Mouse (Mus musculus) ES-Bruce4 (cell line): ENCODE measurements around the gene Arhgef2. TPM values are rescaled to one million over a fixed set of nuclear protein-coding genes. Genes with fewer than 3 reads are reported as not detected.

Experiments used
- H3K27ac ChIP-seq: 2 replicates; pipeline ENCODE4 v1.5.1; 2012; ENCODE audit warnings: low read length, inconsistent platforms; ENCODE audit not compliant: insufficient read depth
- H3K27me3 ChIP-seq: 2 replicates; pipeline ENCODE4 v1.6.1; 2012; ENCODE audit warnings: mild to moderate bottlenecking, low read length, inconsistent platforms; ENCODE audit not compliant: control insufficient read depth, poor library complexity, insufficient read depth, severe bottlenecking
- H3K36me3 ChIP-seq: 2 replicates; pipeline ENCODE4 v1.6.1; 2012; ENCODE audit warnings: inconsistent platforms, mild to moderate bottlenecking, low read length, moderate library complexity; ENCODE audit not compliant: control insufficient read depth, poor library complexity, insufficient read depth, severe bottlenecking
- H3K4me1 ChIP-seq: one replicate; pipeline ENCODE4 v1.8.1; 2011; ENCODE audit warnings: low read length; ENCODE audit not compliant: control insufficient read depth, insufficient read depth
- H3K4me3 ChIP-seq: 2 replicates; pipeline ENCODE4 v1.5.1; 2011; ENCODE audit warnings: low read depth, mild to moderate bottlenecking, low read length
- H3K9ac ChIP-seq: 2 replicates; pipeline ENCODE4 v1.6.1; 2012; ENCODE audit warnings: low read depth, mild to moderate bottlenecking, inconsistent platforms; ENCODE audit not compliant: poor library complexity, severe bottlenecking
- H3K9me3 ChIP-seq: replicated peaks from 2 replicates; pipeline ENCODE4 v1.6.1; 2012; ENCODE audit warnings: mild to moderate bottlenecking, low read length, inconsistent platforms; ENCODE audit not compliant: control insufficient read depth, poor library complexity, insufficient read depth, severe bottlenecking
- CTCF ChIP-seq: IDR thresholded peaks from one replicate; pipeline ENCODE4 v1.8.1; 2011; ENCODE audit warnings: low read depth, low read length
- EP300 ChIP-seq: IDR thresholded peaks from 2 replicates; pipeline ENCODE4 v1.6.1; 2011; ENCODE audit warnings: low read depth, low read length; ENCODE audit not compliant: insufficient read depth
- POLR2A ChIP-seq: IDR thresholded peaks from one replicate; pipeline ENCODE4 v1.8.1; 2011; ENCODE audit warnings: low read length; ENCODE audit not compliant: insufficient read depth
- polyA plus RNA-seq: library from polyadenylated mRNA; stranded (reverse); fragments of >200 nt; gene quantifications from 2 replicates; pipeline ENCODE4 v1.2.4, GENCODE M21; 2011; ENCODE audit warnings: low read depth; ENCODE audit not compliant: missing spikeins, insufficient read depth, insufficient read length

Arhgef2 gene
- polyA plus RNA-seq, 1 experiment: 71.2 TPM

DNA sequence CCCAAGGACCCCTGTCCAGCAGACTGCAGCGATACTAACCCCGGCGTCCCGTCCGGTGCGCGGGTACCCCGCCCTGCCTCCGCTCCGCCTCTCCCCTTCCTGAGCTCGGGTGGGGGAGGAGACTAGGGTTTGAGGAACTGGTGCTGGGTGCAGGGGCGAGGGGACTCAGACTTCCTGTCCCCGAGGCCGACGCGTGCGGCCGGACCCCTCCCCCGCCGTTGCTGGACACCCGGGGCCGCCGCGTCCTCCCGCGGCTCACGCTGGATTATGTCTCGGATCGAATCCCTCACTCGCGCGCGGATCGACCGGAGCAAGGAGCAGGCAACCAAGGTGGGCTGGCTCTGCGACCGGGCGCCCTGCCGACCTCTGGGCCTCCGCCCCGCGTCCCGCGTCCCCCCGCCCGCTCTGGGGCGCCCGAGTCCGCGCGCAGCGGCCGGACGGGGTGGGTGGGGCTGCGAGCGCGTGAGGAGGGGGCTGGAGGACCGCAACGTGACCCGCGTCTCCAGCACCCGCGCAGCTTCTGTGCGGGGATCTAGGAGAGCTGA is 15.3 kb downstream of the Arhgef2 start:
- H3K9me3 ChIP-seq: peaks cover 6% of the 10 kb centered on the region
- H3K27ac ChIP-seq: peak overlapping the region; percentile 51
- H3K4me3 ChIP-seq: peak overlapping the region; percentile 82
- peak overlapping the region; percentile 85 for H3K9ac ChIP-seq
- peaks cover 2% of the 10 kb centered on the region; the same call in 1 of the 2 replicates for H3K36me3 ChIP-seq
- no peaks in the 10 kb centered on the region for H3K27me3 ChIP-seq
- TF ChIP-seq CTCF (no peak), EP300 (0 out of 2 replicates have a peak, but pooled peaks have one; percentile 46), POLR2A (peak; percentile 30)
- peaks cover 10% of the 10 kb centered on the region for H3K4me1 ChIP-seq

DNA sequence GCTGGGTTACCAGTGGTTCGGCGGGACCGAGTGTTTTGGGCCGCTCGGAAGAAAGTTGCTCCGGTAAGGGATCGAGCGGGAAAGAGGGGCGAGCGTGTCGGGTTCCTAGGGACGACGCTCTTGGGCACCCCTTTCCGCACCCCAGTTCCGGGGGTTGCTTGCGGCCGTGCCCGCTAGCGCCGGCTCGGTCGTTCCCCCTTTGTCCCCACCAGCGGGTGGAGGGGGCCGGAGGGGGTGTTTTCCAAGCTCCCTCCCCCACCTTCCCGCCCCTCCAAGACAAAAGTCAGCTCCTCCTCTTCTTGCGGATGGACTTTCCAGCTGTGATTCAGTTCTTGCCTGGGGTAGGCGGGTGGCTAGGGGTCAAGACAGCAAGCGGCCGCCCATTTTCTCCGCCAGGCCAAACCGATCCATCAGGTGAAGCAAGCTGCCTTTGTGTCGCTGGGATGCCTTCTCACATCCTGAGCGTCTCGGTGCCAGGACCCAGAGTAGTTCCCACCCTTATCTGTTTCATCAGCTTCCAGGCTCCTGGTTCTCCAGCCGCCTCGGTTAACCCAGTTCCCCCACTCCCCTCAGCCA is 15.9 kb downstream of the Arhgef2 start:
- peak; percentile 49; the same call in 1 of the 2 replicates for TF ChIP-seq EP300
- TF ChIP-seq CTCF: no peak
- TF ChIP-seq POLR2A: no peak
- H3K4me1 ChIP-seq: peaks cover 9% of the 10 kb centered on the region
- H3K27me3 ChIP-seq: no peaks in the 10 kb centered on the region

DNA sequence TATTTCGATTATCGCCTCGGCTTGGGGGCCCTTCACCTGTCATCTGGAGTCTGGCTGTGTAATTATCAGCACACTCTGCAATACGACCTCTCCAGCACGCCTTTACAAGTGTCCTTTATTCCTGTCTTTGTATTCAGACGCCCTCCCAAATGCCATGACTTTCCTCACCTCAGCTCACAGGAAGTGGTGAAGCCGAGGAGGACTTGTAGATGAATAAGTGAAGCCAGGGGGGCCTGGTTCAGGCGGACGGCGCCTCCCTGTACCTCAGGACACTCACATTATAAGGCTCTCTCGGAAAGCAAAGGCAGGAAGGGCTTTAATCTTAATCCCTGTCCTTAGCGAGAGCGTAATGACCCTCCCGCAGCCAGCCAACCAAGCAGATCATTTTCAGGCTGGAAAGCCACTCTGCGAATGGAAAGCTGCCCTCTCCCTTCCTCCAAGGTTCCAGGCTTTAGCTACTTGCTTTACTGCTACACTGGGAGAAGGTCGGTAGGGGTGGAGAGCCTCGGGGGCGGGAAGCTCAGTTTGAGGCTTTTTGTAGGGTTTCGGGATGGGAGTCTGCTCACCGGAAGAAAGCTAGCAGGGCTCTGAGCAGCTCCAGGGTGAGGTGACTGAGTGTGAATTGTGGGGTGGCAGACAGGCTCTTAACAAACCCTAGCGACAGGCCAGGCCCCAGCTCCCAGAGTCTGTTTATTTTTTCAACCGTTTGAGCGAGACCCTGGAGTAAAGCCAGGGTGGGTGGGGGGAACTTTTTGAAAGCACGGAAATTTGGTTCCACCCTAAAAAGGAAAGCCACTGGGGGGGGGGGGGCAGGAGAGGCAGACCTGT is 16.6 kb downstream of the Arhgef2 start:
- H3K4me3 ChIP-seq: peak overlapping the region; percentile 82
- H3K9ac ChIP-seq: peak overlapping the region; percentile 85
- peak overlapping the region; percentile 37 for H3K27ac ChIP-seq
- peaks cover 6% of the 10 kb centered on the region for H3K9me3 ChIP-seq
- no peak for TF ChIP-seq POLR2A
- TF ChIP-seq EP300: no peak
- no peak for TF ChIP-seq CTCF
- H3K36me3 ChIP-seq: peaks cover 2% of the 10 kb centered on the region; the same call in 1 of the 2 replicates
- no peaks in the 10 kb centered on the region for H3K27me3 ChIP-seq
- peaks cover 8% of the 10 kb centered on the region for H3K4me1 ChIP-seq

More for the DNA sequence above, 15.9 kb downstream of the Arhgef2 start:
- peak overlapping the region; percentile 85 for H3K9ac ChIP-seq
- peaks cover 6% of the 10 kb centered on the region for H3K9me3 ChIP-seq
- peaks cover 2% of the 10 kb centered on the region; the same call in 1 of the 2 replicates for H3K36me3 ChIP-seq
- H3K4me3 ChIP-seq: peak overlapping the region; percentile 82
- peak overlapping the region; percentile 37 for H3K27ac ChIP-seq

- Histone ChIP-seq H3K36me3 (peaks cover 2% of the 10 kb centered on the region; the same call in 1 of the 2 replicates), H3K9me3 (peaks cover 6% of the 10 kb centered on the region), H3K4me3 (no peak overlapping the region), H3K27ac (no peak overlapping the region), H3K27me3 (no peaks in the 10 kb centered on the region), H3K4me1 (peaks cover 8% of the 10 kb centered on the region), H3K9ac (no peak overlapping the region)
- TF ChIP-seq POLR2A: no peak
- no peak for TF ChIP-seq CTCF
- no peak for TF ChIP-seq EP300
Measured at GRCm38 (mm10) chr3:88622941-88623345, 17.2 kb downstream of the Arhgef2 start.

DNA sequence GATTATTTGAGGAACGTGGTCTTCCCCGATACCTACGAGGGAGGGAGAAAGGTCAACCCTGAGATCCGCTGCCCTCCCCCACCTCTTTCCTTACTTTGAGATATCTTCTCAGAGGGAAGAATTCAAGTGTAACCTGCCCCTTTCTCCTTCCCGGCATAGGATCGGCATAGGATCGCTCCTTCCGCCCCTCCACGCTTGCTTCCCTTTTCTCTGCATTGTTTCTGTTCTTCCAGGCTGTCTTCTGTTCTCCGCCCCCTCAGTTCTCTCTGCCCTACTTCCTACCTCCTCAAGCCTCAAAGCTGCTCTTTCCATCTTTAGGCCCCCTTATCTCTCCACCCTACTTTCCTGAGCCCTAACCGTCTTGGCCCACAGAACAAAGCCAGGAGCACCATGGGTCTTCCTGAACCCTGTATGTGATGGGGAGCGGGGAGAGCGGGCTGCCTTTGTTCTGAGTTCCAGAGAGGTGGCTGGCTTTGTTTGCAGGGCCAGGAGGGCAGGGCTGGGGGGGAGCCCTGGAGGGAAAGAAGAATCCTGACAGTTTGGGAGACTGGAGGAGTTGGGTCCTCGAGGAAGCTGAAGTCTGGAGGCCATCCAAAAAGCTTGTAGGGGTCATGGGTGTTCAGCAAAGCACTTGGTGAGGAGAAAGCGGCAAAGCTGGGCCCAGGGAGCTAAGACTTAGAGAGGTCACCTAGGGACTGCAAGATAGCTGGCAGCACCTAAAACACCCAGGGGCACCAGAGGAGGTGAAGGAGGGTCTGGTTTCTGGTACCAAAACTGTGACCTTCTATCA is 17.8 kb downstream of the Arhgef2 start:
- Histone ChIP-seq H3K9me3 (peaks cover 6% of the 10 kb centered on the region), H3K4me3 (peak overlapping the region; percentile 5; the same call in 1 of the 2 replicates), H3K4me1 (peaks cover 8% of the 10 kb centered on the region), H3K9ac (no peak overlapping the region), H3K36me3 (peaks cover 2% of the 10 kb centered on the region; the same call in 1 of the 2 replicates), H3K27ac (no peak overlapping the region), H3K27me3 (no peaks in the 10 kb centered on the region)
- no peak for TF ChIP-seq EP300
- TF ChIP-seq POLR2A: no peak
- no peak for TF ChIP-seq CTCF
